Mouse (Mus musculus): ENCODE measurements at regions not wholly inside any gene's neighbourhood (a gene's known extent, or its start where the extent isn't known, plus 50 kb on each side); places are given as distances from the start of the nearest gene placed in this dataset.
"Not testable (repeated sequence)": the region's sequence is repeated elsewhere in the genome, so short reads cannot be mapped to it uniquely, and the experiment has no call there.

DNA sequence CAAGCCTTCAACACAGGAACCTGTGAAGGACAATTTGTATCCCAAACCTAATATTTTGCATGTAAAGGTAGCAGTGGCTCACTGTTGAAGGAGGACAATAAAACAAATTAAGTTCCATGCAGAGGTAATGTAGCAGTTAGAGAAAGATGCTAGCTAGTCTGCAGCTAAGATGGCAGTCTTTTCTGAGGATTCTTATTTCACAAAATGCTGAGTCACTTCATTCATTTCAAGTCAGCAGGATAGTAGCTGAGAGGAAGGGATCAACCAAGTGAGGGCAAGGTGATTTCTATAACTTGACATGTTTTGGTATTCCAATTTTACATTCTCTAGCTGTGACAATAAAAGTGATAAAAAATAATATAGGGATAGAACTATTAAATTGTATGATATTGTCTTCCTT, 194.0 kb upstream of the Nrxn1 start:
- no peak overlapping the region for H3K9ac ChIP-seq (ENCODE audit: low read depth, low read length)
- H3K27me3 ChIP-seq (ENCODE audit: control insufficient read depth, insufficient read depth, low read length) = no peaks in the 10 kb centered on the region; the same call in 1 of the 2 replicates
- H3K36me3 ChIP-seq (ENCODE audit: control insufficient read depth, insufficient read depth, low read length) = no peaks in the 10 kb centered on the region
- no peak for TF ChIP-seq POLR2A (IDR thresholded peaks at IDR 0.05; ENCODE audit: extremely low read depth, insufficient read depth, low read length)
- no peak for TF ChIP-seq CTCF (IDR thresholded peaks at IDR 0.05; ENCODE audit: low read depth, low read length)
- no peaks in the 10 kb centered on the region for H3K79me2 ChIP-seq (ENCODE audit: control insufficient read depth, insufficient read depth, low read length)
- H3K27ac ChIP-seq (replicated peaks; ENCODE audit: insufficient read depth, low read depth, low read length) = no peak overlapping the region
- no peaks in the 10 kb centered on the region for H3K4me1 ChIP-seq (ENCODE audit: control insufficient read depth, insufficient read depth, low read length)
- DNase-seq (ENCODE audit: extremely low read depth, low read depth, low spot score) = no peak
- H3K4me3 ChIP-seq (ENCODE audit: insufficient read depth, low read depth, low read length) = no peak overlapping the region

DNA sequence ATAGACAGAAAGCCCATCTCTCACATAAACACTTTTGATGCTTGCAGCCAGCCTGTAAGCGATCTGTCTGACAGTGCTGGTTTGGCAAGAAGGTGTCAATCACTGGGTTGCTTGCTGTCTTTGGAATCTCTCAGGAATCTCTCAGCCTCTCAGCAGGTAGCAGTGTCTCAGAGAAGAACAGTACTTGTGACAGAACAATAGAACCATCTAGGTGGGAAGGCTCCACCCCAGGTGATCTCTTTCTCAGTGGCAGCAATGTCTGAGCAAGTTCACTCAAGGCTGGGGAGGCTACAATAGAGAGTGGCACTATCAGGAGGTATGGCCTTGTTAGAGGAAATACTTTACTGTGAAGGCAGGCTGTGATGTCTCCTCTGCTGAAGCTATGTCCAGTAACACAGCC, 181.5 kb upstream of the Nrxn1 start:
- H3K4me1 ChIP-seq (ENCODE audit: control insufficient read depth, insufficient read depth, low read length) = no peaks in the 10 kb centered on the region
- H3K27ac ChIP-seq (replicated peaks; ENCODE audit: insufficient read depth, low read depth, low read length) = no peak overlapping the region
- WGBS = 68% methylated on average over 1 of the region's 1 CpGs
- no peaks in the 10 kb centered on the region for H3K36me3 ChIP-seq (ENCODE audit: control insufficient read depth, insufficient read depth, low read length)
- no peak for DNase-seq (ENCODE audit: extremely low read depth, low read depth, low spot score)
- no peak overlapping the region for H3K9ac ChIP-seq (ENCODE audit: low read depth, low read length)
- TF ChIP-seq CTCF (IDR thresholded peaks at IDR 0.05; ENCODE audit: low read depth, low read length) (no peak), POLR2A (IDR thresholded peaks at IDR 0.05; ENCODE audit: extremely low read depth, insufficient read depth, low read length) (no peak)
- H3K79me2 ChIP-seq (ENCODE audit: control insufficient read depth, insufficient read depth, low read length) = no peaks in the 10 kb centered on the region
- no peaks in the 10 kb centered on the region for H3K27me3 ChIP-seq (ENCODE audit: control insufficient read depth, insufficient read depth, low read length)
- H3K4me3 ChIP-seq (ENCODE audit: insufficient read depth, low read depth, low read length) = no peak overlapping the region

DNA sequence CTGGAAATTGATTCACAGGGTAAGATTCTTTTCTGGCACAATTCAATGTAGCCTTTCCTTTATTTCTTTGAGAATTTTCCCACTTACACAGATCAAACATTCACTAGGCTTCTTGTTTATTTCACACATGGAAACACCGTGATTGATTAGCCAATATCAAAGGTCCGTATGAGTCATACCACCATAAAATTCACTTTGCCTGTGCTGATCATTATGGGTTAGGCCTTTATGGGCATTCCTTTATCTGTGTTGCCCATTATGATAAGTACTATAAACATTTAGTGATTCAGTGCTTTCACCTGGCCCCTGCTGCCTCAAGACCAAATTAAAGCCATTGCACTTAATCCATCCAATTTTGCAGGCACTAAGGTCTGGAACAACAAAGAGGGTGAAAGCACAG, 145.8 kb upstream of the Nrxn1 start:
- Histone ChIP-seq H3K79me2 (ENCODE audit: control insufficient read depth, insufficient read depth, low read length) (no peaks in the 10 kb centered on the region), H3K9ac (ENCODE audit: low read depth, low read length) (no peak overlapping the region), H3K36me3 (ENCODE audit: control insufficient read depth, insufficient read depth, low read length) (no peaks in the 10 kb centered on the region), H3K4me3 (ENCODE audit: insufficient read depth, low read depth, low read length) (no peak overlapping the region), H3K27ac (replicated peaks; ENCODE audit: insufficient read depth, low read depth, low read length) (no peak overlapping the region), H3K27me3 (ENCODE audit: control insufficient read depth, insufficient read depth, low read length) (no peaks in the 10 kb centered on the region), H3K4me1 (ENCODE audit: control insufficient read depth, insufficient read depth, low read length) (no peaks in the 10 kb centered on the region)
- 86% methylated on average over 2 of the region's 2 CpGs for WGBS
- TF ChIP-seq CTCF (IDR thresholded peaks at IDR 0.05; ENCODE audit: low read depth, low read length) = no peak
- TF ChIP-seq POLR2A (IDR thresholded peaks at IDR 0.05; ENCODE audit: extremely low read depth, insufficient read depth, low read length) = no peak
- DNase-seq (ENCODE audit: extremely low read depth, low read depth, low spot score) = no peak

DNA sequence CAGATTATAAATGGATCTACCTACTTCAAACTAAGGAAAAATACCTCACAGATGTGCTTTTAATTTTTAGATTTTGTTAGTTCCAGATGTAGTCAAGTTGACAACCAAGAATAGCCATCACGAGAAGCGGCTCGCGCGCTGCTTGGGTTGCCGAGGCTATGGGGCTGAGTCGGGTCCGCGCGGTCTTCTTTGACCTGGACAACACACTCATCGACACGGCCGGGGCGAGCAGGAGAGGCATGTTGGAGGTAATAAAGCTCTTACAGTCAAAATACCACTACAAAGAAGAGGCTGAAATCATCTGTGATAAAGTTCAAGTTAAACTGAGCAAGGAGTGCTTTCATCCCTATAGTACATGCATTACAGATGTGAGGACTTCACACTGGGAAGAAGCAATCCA, 143.8 kb upstream of the Nrxn1 start:
- not testable (repeated sequence) for DNase-seq (ENCODE audit: extremely low read depth, low read depth, low spot score); H3K4me3 ChIP-seq (ENCODE audit: insufficient read depth, low read depth, low read length); H3K27me3 ChIP-seq (ENCODE audit: control insufficient read depth, insufficient read depth, low read length); H3K9ac ChIP-seq (ENCODE audit: low read depth, low read length); H3K27ac ChIP-seq (replicated peaks; ENCODE audit: insufficient read depth, low read depth, low read length); H3K36me3 ChIP-seq (ENCODE audit: control insufficient read depth, insufficient read depth, low read length); H3K4me1 ChIP-seq (ENCODE audit: control insufficient read depth, insufficient read depth, low read length); H3K79me2 ChIP-seq (ENCODE audit: control insufficient read depth, insufficient read depth, low read length)
- WGBS = 94% methylated on average over 14 of the region's 14 CpGs

DNA sequence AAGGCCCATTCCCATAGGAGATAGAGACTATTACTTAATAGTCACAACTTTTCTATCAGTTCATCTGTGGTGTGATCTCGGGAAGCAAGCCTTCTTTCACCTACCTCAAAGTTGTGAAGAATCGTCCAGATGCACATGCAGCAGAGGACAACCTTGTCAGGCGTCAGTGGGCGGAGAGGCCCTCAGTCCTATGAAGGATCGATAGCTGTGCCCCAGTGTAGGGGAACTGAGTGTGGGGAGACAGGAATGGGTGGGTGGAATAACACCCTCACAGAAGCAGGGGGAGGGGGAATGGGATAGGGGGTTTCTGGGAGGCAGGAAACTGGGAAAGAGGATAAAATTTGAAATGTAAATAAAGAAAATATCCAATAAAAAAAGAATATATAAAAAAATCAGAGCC, 133.5 kb upstream of the Nrxn1 start:
- no peak for DNase-seq (ENCODE audit: extremely low read depth, low read depth, low spot score)
- Histone ChIP-seq H3K4me3 (ENCODE audit: insufficient read depth, low read depth, low read length) (no peak overlapping the region), H3K36me3 (ENCODE audit: control insufficient read depth, insufficient read depth, low read length) (no peaks in the 10 kb centered on the region), H3K4me1 (ENCODE audit: control insufficient read depth, insufficient read depth, low read length) (no peaks in the 10 kb centered on the region), H3K79me2 (ENCODE audit: control insufficient read depth, insufficient read depth, low read length) (no peaks in the 10 kb centered on the region), H3K27me3 (ENCODE audit: control insufficient read depth, insufficient read depth, low read length) (no peaks in the 10 kb centered on the region), H3K27ac (replicated peaks; ENCODE audit: insufficient read depth, low read depth, low read length) (no peak overlapping the region), H3K9ac (ENCODE audit: low read depth, low read length) (no peak overlapping the region)
- WGBS = 72% methylated on average over 5 of the region's 5 CpGs
- TF ChIP-seq POLR2A (IDR thresholded peaks at IDR 0.05; ENCODE audit: extremely low read depth, insufficient read depth, low read length) (no peak), CTCF (IDR thresholded peaks at IDR 0.05; ENCODE audit: low read depth, low read length) (no peak)

DNA sequence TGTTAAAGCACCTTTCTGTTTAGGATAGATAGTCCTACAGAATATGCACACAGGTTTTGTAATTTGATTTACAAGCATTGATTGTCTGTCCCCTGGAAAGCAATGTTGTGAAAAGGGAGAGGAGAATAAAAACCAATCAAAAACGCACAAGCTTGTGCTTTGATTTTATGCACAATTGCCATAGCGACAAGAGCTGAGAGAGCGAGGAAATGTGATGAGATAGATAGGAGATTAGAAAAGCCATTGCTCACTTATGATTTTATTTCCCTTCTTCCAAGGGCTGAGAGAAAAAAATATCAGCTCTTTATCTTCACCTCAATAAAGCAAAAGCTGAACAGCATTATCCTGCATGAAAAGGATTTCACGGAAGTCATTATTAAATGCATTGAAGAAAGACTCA, 133.0 kb upstream of the Nrxn1 start:
- 85% methylated on average over 4 of the region's 4 CpGs for WGBS

More for the DNA sequence above, 133.0 kb upstream of the Nrxn1 start:
- H3K9ac ChIP-seq (ENCODE audit: low read depth, low read length) = no peak overlapping the region
- H3K27me3 ChIP-seq (ENCODE audit: control insufficient read depth, insufficient read depth, low read length) = no peaks in the 10 kb centered on the region
- H3K27ac ChIP-seq (replicated peaks; ENCODE audit: insufficient read depth, low read depth, low read length) = no peak overlapping the region
- no peak overlapping the region for H3K4me3 ChIP-seq (ENCODE audit: insufficient read depth, low read depth, low read length)
- no peaks in the 10 kb centered on the region for H3K36me3 ChIP-seq (ENCODE audit: control insufficient read depth, insufficient read depth, low read length)
- no peaks in the 10 kb centered on the region for H3K4me1 ChIP-seq (ENCODE audit: control insufficient read depth, insufficient read depth, low read length)
- DNase-seq (ENCODE audit: extremely low read depth, low read depth, low spot score) = no peak
- TF ChIP-seq POLR2A (IDR thresholded peaks at IDR 0.05; ENCODE audit: extremely low read depth, insufficient read depth, low read length) (no peak), CTCF (IDR thresholded peaks at IDR 0.05; ENCODE audit: low read depth, low read length) (no peak)
- H3K79me2 ChIP-seq (ENCODE audit: control insufficient read depth, insufficient read depth, low read length) = no peaks in the 10 kb centered on the region
